Mouse (Mus musculus) 416B (cell line): Measurements from ENCODE around the gene Gm28539.
A peak's percentile ranks its signal among the peaks of the same experiment; 100 is the strongest.
"Not testable (repeated sequence)": the region's sequence is repeated elsewhere in the genome, so short reads cannot be mapped to it uniquely, and the experiment has no call there.

Experiments used
- DNase-seq: peaks from one replicate; pipeline ENCODE4 v3.0.0; 2011; ENCODE audit warnings: low read depth

Gene Gm28539

DNA sequence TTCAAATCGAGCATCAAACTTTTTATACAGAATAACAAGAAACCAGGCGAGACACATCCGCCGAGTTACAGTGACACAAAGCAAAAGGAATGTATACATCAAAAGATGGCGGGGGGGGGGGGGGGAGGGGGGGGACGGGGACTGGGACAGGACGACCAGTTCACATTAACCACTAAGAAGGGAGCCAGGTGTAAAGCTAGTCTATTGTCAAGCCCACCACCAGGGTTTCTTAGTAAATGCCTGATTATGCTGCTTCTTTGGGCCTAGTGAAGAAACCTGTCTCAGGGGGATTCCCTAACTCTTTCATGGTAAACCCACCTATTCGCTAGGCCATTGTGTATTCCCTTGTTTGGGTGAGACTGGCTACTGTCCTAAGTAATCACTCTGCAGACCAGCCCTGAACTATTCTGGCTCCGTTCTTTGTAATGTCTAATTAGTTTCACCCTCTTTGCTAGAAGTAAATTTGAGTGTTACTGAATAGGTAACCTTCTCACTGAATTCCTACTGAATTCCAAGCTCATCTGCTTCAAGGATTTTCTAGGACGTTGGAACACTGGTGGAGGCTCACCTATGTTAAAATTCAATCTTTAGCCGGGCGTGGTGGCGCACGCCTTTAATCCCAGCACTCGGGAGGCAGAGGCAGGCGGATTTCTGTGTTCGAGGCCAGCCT lies 13.3 kb downstream of the Gm28539 start:
- not testable (repeated sequence) for DNase-seq

- peak; percentile 85 for DNase-seq
These were observed 22.2 kb downstream of the Gm28539 start for GRCm38 (mm10) chr16:18858551-18858950.

GRCm38 (mm10) chr16:18860186-18860585 lies 23.8 kb downstream of the Gm28539 start:
- no peak for DNase-seq

- not testable (repeated sequence) for DNase-seq
These were observed 34.1 kb downstream of the Gm28539 start for GRCm38 (mm10) chr16:18870495-18870894.

GRCm38 (mm10) chr16:18876091-18876441 lies 39.7 kb downstream of the Gm28539 start:
- no peak for DNase-seq

- peak; percentile 93 for DNase-seq
These were observed 40.3 kb downstream of the Gm28539 start, which contains the start of the genes Mrpl40 and Hira for GRCm38 (mm10) chr16:18876442-18877308. Gene Mrpl40 (minus strand): TSS chr16:18876862. Gene Hira (plus strand): TSS chr16:18877037.

DNA sequence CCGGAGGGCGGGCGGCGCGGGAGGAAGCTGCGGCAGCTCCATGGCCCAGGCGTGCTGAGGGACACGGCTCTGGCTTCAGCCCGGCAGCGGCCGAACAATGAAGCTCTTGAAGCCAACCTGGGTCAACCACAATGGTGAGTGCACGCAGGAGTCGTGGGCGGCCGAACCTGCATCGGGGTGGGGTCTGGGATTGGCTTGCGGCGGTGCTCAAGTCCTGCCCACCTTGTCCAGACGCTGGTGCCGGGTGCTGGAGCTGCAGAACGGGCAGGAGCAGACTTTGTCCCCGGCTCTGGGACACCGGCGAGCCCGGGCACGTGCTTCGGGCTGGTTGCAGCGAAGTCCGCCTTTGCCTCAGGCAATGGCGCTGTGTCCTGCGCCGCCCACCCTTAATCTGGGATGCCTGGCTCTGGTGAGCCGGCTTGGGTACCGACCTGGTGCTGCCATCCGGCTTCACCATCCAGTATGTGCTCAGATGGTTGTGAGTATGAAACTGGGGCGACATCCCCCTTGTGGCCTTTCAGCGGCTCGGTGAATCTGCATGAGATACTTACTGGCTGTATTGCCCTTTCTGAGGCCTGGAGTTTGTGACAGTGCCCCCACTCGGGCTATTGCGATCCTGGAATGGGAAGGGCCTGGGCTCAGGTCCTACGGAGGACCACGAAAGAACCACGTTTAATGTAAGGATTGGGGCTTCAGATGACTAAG lies 41.2 kb downstream of the Gm28539 start:
- DNase-seq, result peak; percentile 88

GRCm38 (mm10) chr16:18878091-18878720 lies 41.8 kb downstream of the Gm28539 start:
- no peak for DNase-seq

DNA sequence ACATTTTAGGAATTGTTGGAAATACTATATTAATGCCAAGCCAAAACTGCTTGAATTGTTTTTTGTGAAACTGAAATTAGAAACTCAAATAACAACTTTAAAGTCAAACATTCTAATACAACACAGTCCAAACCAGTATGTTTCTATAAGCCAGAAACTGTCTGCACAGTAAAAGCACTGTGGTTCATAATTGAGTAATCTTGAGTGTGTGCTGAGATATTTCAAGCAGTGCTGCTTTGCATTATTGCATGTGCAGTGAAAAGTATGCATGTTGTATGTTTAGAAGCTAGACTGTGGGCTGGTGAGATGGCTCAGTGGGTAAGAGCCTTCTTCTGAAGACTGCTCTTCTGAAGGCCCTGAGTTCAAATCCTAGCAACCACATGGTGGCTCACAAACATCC lies 47.7 kb downstream of the Gm28539 start:
- DNase-seq, result peak; percentile 17

GRCm38 (mm10) chr16:18893840-18894372 lies 57.5 kb downstream of the Gm28539 start:
- peak; percentile 40 for DNase-seq

DNA sequence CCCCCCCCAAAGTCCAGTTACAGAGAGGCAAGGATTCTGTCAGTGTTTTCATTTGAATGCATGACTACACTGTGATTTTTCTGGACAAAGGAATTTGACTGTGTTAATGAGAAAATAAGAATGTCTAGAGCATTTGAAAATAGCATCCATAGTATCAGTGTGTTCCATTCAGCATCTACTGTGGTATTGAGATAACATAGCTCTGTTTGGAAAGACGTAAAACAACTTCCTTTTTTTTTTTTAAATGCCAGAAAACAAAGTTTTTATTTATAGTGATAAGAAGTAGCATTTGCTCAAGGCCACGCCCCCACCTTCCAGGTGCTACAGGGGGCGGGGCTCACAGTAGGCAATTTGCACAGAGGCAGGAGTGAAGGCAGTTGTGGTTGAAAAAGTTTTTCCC lies 58.9 kb downstream of the Gm28539 start:
- no peak for DNase-seq

DNA sequence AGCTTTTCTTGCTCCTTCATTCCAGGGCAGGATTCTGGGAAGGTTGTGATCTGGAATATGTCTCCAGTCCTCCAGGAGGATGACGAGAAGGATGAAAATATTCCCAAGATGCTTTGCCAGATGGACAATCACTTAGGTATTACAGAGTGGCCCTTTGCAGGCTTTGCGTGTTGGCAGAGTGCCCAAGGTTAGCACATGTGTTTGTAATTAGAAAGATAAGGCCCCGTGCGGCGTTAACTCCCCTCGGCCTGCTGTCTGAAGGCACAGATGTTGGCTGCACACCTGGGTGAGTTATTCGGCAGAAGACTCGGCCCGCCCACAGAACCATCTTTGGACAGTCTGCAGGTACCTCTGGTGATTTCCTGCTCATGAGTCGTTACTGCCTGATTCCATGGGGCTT lies 60.0 kb downstream of the Gm28539 start:
- peak; percentile 18 for DNase-seq

DNA sequence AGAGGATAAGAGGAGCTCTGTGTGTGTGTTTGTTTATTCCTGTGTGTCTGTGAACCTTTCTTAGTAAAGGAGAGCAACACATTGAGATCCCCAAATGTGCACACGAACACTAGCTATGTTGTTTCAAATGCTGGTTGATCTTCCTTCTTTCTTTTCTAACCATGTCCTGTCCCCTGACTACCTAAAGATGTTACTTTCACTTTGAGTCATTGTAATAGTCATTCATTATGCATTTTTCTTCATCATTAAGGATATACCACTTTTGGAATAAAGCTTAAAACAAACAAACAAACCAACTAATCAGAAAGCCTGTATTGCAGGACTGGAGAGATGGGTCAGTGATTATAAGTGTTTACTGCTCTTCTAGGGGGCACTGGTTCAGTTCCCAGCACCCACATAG lies 69.3 kb downstream of the Gm28539 start:
- no peak for DNase-seq

DNA sequence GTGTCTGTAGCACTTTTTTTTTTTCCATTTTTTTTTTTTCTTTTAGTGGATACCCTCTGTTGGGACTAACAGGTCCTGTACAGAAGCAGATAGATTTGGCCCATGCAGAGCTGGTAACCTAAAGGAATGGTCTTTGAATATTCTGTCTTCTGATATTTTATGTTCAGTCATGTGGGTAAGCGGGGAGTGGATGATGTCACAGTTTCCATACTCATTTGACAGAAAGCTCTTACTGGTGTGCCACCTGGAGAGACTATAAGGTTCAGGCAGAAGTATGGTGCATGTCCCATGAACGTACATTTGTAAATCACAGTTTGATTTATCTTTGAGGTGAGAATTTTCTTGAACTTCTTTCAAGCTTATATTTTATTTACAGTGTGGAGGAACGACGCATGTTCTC lies 79.7 kb downstream of the Gm28539 start:
- DNase-seq, result no peak

- DNase-seq, result no peak
These were observed 85.4 kb downstream of the Gm28539 start for GRCm38 (mm10) chr16:18921771-18922170.

GRCm38 (mm10) chr16:18927963-18928362 lies 91.6 kb downstream of the Gm28539 start:
- DNase-seq, result no peak

- DNase-seq, result peak; percentile 10
These were observed 102.1 kb downstream of the Gm28539 start for GRCm38 (mm10) chr16:18938321-18939082.

DNA sequence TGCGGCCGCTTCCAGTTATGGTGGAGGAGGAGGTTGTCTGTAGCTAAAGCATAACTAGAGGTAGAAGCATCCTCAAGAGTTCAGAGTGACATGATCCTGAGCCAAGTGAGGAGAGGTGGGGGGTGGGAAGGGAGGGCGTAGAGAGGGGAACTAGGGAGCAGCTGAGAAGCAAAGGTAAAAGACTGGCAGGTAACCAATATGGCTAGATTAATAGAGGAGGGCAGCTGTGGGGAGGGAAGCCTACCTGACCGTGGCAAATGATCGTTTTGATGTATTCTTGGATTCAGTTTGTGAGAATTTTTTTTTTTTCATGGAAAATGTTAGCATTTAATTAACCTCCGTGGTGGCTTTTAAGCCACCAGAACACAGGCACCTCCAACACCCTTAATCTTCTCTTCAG lies 107.5 kb downstream of the Gm28539 start:
- DNase-seq, result no peak

DNA sequence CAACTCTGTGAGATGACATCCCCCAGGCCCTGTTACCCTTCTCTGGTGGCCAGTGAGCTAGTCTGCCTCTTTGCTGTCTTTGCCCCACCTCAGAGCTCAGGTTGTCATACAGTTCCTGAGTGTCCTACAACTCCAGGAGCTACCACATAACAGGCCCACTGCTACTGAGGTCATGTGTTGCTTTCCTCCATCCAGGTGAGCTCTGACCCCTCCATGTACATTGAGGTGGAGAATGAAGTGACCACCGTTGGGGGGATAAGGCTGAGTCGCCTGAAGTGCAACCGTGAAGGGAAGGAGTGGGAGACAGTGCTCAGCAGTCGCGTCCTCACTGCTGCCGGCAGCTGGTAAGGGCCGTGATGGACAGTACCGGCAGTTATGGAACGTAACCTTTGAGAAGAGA lies 112.6 kb downstream of the Gm28539 start:
- DNase-seq, result no peak

DNA sequence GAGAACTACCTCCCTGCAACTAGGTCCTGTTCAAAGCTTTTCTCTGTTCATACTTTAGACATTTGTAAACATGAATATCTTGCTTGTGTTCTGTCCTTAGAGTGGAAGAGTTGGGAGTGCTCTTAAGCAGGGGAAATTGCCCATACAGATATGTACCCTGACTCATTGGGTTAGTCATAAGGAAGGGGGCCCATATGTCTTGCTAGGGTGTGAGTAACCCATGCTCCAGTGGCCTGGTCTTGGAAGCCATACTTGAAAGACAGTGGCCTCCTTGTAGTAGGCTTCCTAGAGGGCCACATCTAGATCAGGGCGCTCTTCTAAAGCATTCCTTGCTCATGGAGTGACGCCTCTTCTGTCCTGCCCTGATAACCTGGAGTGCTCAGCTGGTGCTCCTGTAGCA lies 114.0 kb downstream of the Gm28539 start:
- DNase-seq, result peak; percentile 11

GRCm38 (mm10) chr16:18952813-18953212 lies 116.4 kb downstream of the Gm28539 start:
- DNase-seq, result no peak
